Mouse (Mus musculus): ENCODE data around the gene Gm13285. TPM values are rescaled to one million over a fixed set of nuclear protein-coding genes. Genes with fewer than 3 reads are reported as not detected.
"Not testable (repeated sequence)": the region's sequence is repeated elsewhere in the genome, so short reads cannot be mapped to it uniquely, and the experiment has no call there.

Gm13285 gene
- polyA plus RNA-seq, 1 experiment from 2014 or later: 1.3 TPM

GRCm38 (mm10) chr4:88815928-88816327 is 16.5 kb downstream of the Gm13285 start, which contains the start of gene Ifna7:
Ifna7 (plus strand) TSS chr4:88816228.
- Histone ChIP-seq H3K4me3 (ENCODE audit: low read depth, low read length) (no peak within 1 kb of the TSS), H3K4me2 (ENCODE audit: low read depth, low read length, severe bottlenecking) (no peak within 1 kb of the TSS), H3K9ac (ENCODE audit: low read length) (no peak within 1 kb of the TSS), H3K36me3 (ENCODE audit: control insufficient read depth, insufficient read depth, low read length) (no peaks in the 10 kb centered on the region), H3K9me3 (ENCODE audit: control insufficient read depth, low read length) (no peaks in the 10 kb centered on the region), H3K27me3 (ENCODE audit: control insufficient read depth, insufficient read depth, low read length) (no peaks in the 10 kb centered on the region), H3K27ac (ENCODE audit: low read depth, low read length) (no peak within 1 kb of the TSS), H3K4me1 (replicated peaks; ENCODE audit: control insufficient read depth, insufficient read depth, low read length) (no peaks in the 10 kb centered on the region)
- DNase-seq (ENCODE audit: low spot score) (no peak), ATAC-seq (replicated peaks; ENCODE audit: low FRiP score) (no peak)
- 60% methylated on average over 3 of the region's 3 CpGs for WGBS

- Histone ChIP-seq H3K36me3 (ENCODE audit: control insufficient read depth, insufficient read depth, low read length) (no peaks in the 10 kb centered on the region), H3K27me3 (ENCODE audit: control insufficient read depth, insufficient read depth, low read length) (no peaks in the 10 kb centered on the region)
- ATAC-seq (replicated peaks; ENCODE audit: low FRiP score): no peak
These were observed 20.2 kb downstream of the Gm13285 start, which contains the start of gene Ifna11 for GRCm38 (mm10) chr4:88819659-88820058. Ifna11 (plus strand) TSS chr4:88819959.

GRCm38 (mm10) chr4:88822995-88823394 is 23.5 kb downstream of the Gm13285 start:
- H3K4me3 ChIP-seq (ENCODE audit: low read depth, low read length): no peak overlapping the region
- H3K4me1 ChIP-seq (replicated peaks; ENCODE audit: control insufficient read depth, insufficient read depth, low read length): no peaks in the 10 kb centered on the region
- WGBS: 22% methylated on average over 4 of the region's 4 CpGs
- DNase-seq (ENCODE audit: low spot score): no peak
- no peak overlapping the region for H3K9ac ChIP-seq (ENCODE audit: low read length)
- H3K9me3 ChIP-seq (ENCODE audit: control insufficient read depth, low read length): no peaks in the 10 kb centered on the region
- no peak for ATAC-seq (replicated peaks; ENCODE audit: low FRiP score)
- no peaks in the 10 kb centered on the region for H3K36me3 ChIP-seq (ENCODE audit: control insufficient read depth, insufficient read depth, low read length)
- H3K4me2 ChIP-seq (ENCODE audit: low read depth, low read length, severe bottlenecking): no peak overlapping the region
- H3K27ac ChIP-seq (ENCODE audit: low read depth, low read length): no peak overlapping the region
- H3K27me3 ChIP-seq (ENCODE audit: control insufficient read depth, insufficient read depth, low read length): no peaks in the 10 kb centered on the region

More at GRCm38 (mm10) chr4:88819659-88820058, 20.2 kb downstream of the Gm13285 start, which contains the start of gene Ifna11:
- no peak within 1 kb of the TSS for H3K4me3 ChIP-seq (ENCODE audit: low read depth, low read length)
- no peaks in the 10 kb centered on the region for H3K9me3 ChIP-seq (ENCODE audit: control insufficient read depth, low read length)
- no peak within 1 kb of the TSS for H3K9ac ChIP-seq (ENCODE audit: low read length)
- DNase-seq (ENCODE audit: low spot score): no peak
- no peak within 1 kb of the TSS for H3K4me2 ChIP-seq (ENCODE audit: low read depth, low read length, severe bottlenecking)
- no peaks in the 10 kb centered on the region for H3K4me1 ChIP-seq (replicated peaks; ENCODE audit: control insufficient read depth, insufficient read depth, low read length)
- no peak within 1 kb of the TSS for H3K27ac ChIP-seq (ENCODE audit: low read depth, low read length)
- 90% methylated on average over 1 of the region's 1 CpGs for WGBS

- H3K9ac ChIP-seq (ENCODE audit: low read length); H3K27ac ChIP-seq (ENCODE audit: low read depth, low read length); H3K36me3 ChIP-seq (ENCODE audit: control insufficient read depth, insufficient read depth, low read length); H3K4me2 ChIP-seq (ENCODE audit: low read depth, low read length, severe bottlenecking); H3K4me3 ChIP-seq (ENCODE audit: low read depth, low read length); H3K27me3 ChIP-seq (ENCODE audit: control insufficient read depth, insufficient read depth, low read length); H3K9me3 ChIP-seq (ENCODE audit: control insufficient read depth, low read length); DNase-seq (ENCODE audit: low spot score); ATAC-seq (replicated peaks; ENCODE audit: low FRiP score); H3K4me1 ChIP-seq (replicated peaks; ENCODE audit: control insufficient read depth, insufficient read depth, low read length): not testable (repeated sequence)
These were observed 27.7 kb downstream of the Gm13285 start, which contains the start of gene Ifna6 for GRCm38 (mm10) chr4:88827116-88827515. Ifna6 (plus strand) TSS chr4:88827416.

GRCm38 (mm10) chr4:88830523-88830922 is 31.1 kb downstream of the Gm13285 start:
- H3K4me1 ChIP-seq (replicated peaks; ENCODE audit: control insufficient read depth, insufficient read depth, low read length): no peaks in the 10 kb centered on the region
- H3K36me3 ChIP-seq (ENCODE audit: control insufficient read depth, insufficient read depth, low read length): no peaks in the 10 kb centered on the region
- no peak overlapping the region for H3K9ac ChIP-seq (ENCODE audit: low read length)
- no peak for ATAC-seq (replicated peaks; ENCODE audit: low FRiP score)
- WGBS: 31% methylated on average over 4 of the region's 4 CpGs
- H3K4me2 ChIP-seq (ENCODE audit: low read depth, low read length, severe bottlenecking): no peak overlapping the region
- no peaks in the 10 kb centered on the region for H3K27me3 ChIP-seq (ENCODE audit: control insufficient read depth, insufficient read depth, low read length)
- H3K9me3 ChIP-seq (ENCODE audit: control insufficient read depth, low read length): no peaks in the 10 kb centered on the region
- H3K4me3 ChIP-seq (ENCODE audit: low read depth, low read length): no peak overlapping the region
- DNase-seq (ENCODE audit: low spot score): no peak
- no peak overlapping the region for H3K27ac ChIP-seq (ENCODE audit: low read depth, low read length)

- not testable (repeated sequence) for ATAC-seq (replicated peaks; ENCODE audit: low FRiP score); H3K27ac ChIP-seq (ENCODE audit: low read depth, low read length); H3K9ac ChIP-seq (ENCODE audit: low read length); H3K9me3 ChIP-seq (ENCODE audit: control insufficient read depth, low read length); DNase-seq (ENCODE audit: low spot score); H3K27me3 ChIP-seq (ENCODE audit: control insufficient read depth, insufficient read depth, low read length); H3K4me2 ChIP-seq (ENCODE audit: low read depth, low read length, severe bottlenecking); H3K36me3 ChIP-seq (ENCODE audit: control insufficient read depth, insufficient read depth, low read length); H3K4me3 ChIP-seq (ENCODE audit: low read depth, low read length); H3K4me1 ChIP-seq (replicated peaks; ENCODE audit: control insufficient read depth, insufficient read depth, low read length)
- WGBS: 89% methylated on average over 1 of the region's 1 CpGs
These were observed 35.8 kb downstream of the Gm13285 start, which contains the start of gene Ifna5 for GRCm38 (mm10) chr4:88835225-88835624. Ifna5 (plus strand) TSS chr4:88835525.

- no peaks in the 10 kb centered on the region for H3K27me3 ChIP-seq (ENCODE audit: control insufficient read depth, insufficient read depth, low read length)
- DNase-seq (ENCODE audit: low spot score) (no peak), ATAC-seq (replicated peaks; ENCODE audit: low FRiP score) (no peak)
- no peak overlapping the region for H3K27ac ChIP-seq (ENCODE audit: low read depth, low read length)
- H3K4me1 ChIP-seq (replicated peaks; ENCODE audit: control insufficient read depth, insufficient read depth, low read length): no peaks in the 10 kb centered on the region
- H3K36me3 ChIP-seq (ENCODE audit: control insufficient read depth, insufficient read depth, low read length): no peaks in the 10 kb centered on the region
- whole genome bisulfite sequencing: 40% methylated on average over 3 of the region's 3 CpGs
- H3K4me2 ChIP-seq (ENCODE audit: low read depth, low read length, severe bottlenecking): no peak overlapping the region
- no peaks in the 10 kb centered on the region for H3K9me3 ChIP-seq (ENCODE audit: control insufficient read depth, low read length)
- H3K9ac ChIP-seq (ENCODE audit: low read length): no peak overlapping the region
- no peak overlapping the region for H3K4me3 ChIP-seq (ENCODE audit: low read depth, low read length)
These were observed 39.4 kb downstream of the Gm13285 start for GRCm38 (mm10) chr4:88838828-88839227.

GRCm38 (mm10) chr4:88840058-88840457 is 40.6 kb downstream of the Gm13285 start:
- H3K27ac ChIP-seq (ENCODE audit: low read depth, low read length): no peak overlapping the region
- WGBS: 81% methylated on average over 3 of the region's 3 CpGs
- DNase-seq (ENCODE audit: low spot score): no peak
- H3K36me3 ChIP-seq (ENCODE audit: control insufficient read depth, insufficient read depth, low read length): no peaks in the 10 kb centered on the region
- no peaks in the 10 kb centered on the region for H3K9me3 ChIP-seq (ENCODE audit: control insufficient read depth, low read length)
- no peaks in the 10 kb centered on the region for H3K4me1 ChIP-seq (replicated peaks; ENCODE audit: control insufficient read depth, insufficient read depth, low read length)
- ATAC-seq (replicated peaks; ENCODE audit: low FRiP score): no peak
- no peak overlapping the region for H3K4me2 ChIP-seq (ENCODE audit: low read depth, low read length, severe bottlenecking)
- H3K4me3 ChIP-seq (ENCODE audit: low read depth, low read length): no peak overlapping the region
- H3K9ac ChIP-seq (ENCODE audit: low read length): no peak overlapping the region
- H3K27me3 ChIP-seq (ENCODE audit: control insufficient read depth, insufficient read depth, low read length): no peaks in the 10 kb centered on the region

- no peak within 1 kb of the TSS for H3K9ac ChIP-seq (ENCODE audit: low read length)
- H3K36me3 ChIP-seq (ENCODE audit: control insufficient read depth, insufficient read depth, low read length): no peaks in the 10 kb centered on the region
- H3K9me3 ChIP-seq (ENCODE audit: control insufficient read depth, low read length): no peaks in the 10 kb centered on the region
- 41% methylated on average over 2 of the region's 2 CpGs for WGBS
- H3K4me1 ChIP-seq (replicated peaks; ENCODE audit: control insufficient read depth, insufficient read depth, low read length): no peaks in the 10 kb centered on the region
- H3K27ac ChIP-seq (ENCODE audit: low read depth, low read length): no peak within 1 kb of the TSS
- DNase-seq (ENCODE audit: low spot score) (no peak), ATAC-seq (replicated peaks; ENCODE audit: low FRiP score) (no peak)
- H3K4me2 ChIP-seq (ENCODE audit: low read depth, low read length, severe bottlenecking): no peak within 1 kb of the TSS
- H3K4me3 ChIP-seq (ENCODE audit: low read depth, low read length): no peak within 1 kb of the TSS
- no peaks in the 10 kb centered on the region for H3K27me3 ChIP-seq (ENCODE audit: control insufficient read depth, insufficient read depth, low read length)
These were observed 42.0 kb downstream of the Gm13285 start, which contains the start of gene Ifna4 for GRCm38 (mm10) chr4:88841438-88841911. Ifna4 (plus strand) TSS chr4:88841861.
